Mouse (Mus musculus): ENCODE results near the gene Rpl29. TPM values are rescaled to one million over a fixed set of nuclear protein-coding genes. Genes with fewer than 3 reads are reported as not detected.

The Rpl29 gene
- polyA plus RNA-seq, 1 experiment, result 3.8 TPM

GRCm38 (mm10) chr9:106451899-106452298, 22.6 kb downstream of the Rpl29 start:
- Histone ChIP-seq H3K9me3 (ENCODE audit: control insufficient read depth, low read length) (no peaks in the 10 kb centered on the region), H3K4me3 (replicated peaks) (no peak overlapping the region), H3K36me3 (ENCODE audit: control insufficient read depth) (no peaks in the 10 kb centered on the region), H3K27me3 (ENCODE audit: control insufficient read depth) (peaks cover 51% of the 10 kb centered on the region), H3K4me1 (ENCODE audit: control insufficient read depth) (peaks cover 44% of the 10 kb centered on the region)
- TF ChIP-seq GATA1 (IDR thresholded peaks at IDR 0.05; ENCODE audit: low read length), result no peak
- TF ChIP-seq TAL1 (IDR thresholded peaks at IDR 0.05; ENCODE audit: low read length), result no peak

DNA sequence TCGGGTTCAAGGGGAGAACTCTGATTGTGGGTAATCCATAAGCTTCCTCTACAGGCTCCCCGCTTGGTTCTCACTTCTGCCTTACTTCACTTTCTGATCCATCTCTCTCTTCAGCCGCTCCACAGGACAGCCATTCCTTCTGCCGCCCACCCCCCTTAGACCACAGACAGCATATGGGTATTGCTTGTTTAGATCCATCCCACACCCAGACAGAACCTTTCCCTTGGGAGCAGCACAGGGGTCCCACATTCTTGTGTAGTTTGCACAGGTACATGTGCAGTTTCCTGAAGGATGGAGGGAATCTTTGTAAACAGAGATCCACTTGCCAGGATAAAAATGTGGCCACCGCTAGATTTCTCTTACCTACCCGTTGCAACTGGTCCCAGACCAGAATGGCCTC, 23.1 kb downstream of the Rpl29 start:
- no peak overlapping the region for H3K4me3 ChIP-seq (replicated peaks)
- H3K4me1 ChIP-seq (ENCODE audit: control insufficient read depth), result peaks cover 40% of the 10 kb centered on the region
- H3K36me3 ChIP-seq (ENCODE audit: control insufficient read depth), result no peaks in the 10 kb centered on the region
- H3K9me3 ChIP-seq (ENCODE audit: control insufficient read depth, low read length), result no peaks in the 10 kb centered on the region
- peaks cover 51% of the 10 kb centered on the region for H3K27me3 ChIP-seq (ENCODE audit: control insufficient read depth)
- no peak for TF ChIP-seq TAL1 (IDR thresholded peaks at IDR 0.05; ENCODE audit: low read length)
- TF ChIP-seq GATA1 (IDR thresholded peaks at IDR 0.05; ENCODE audit: low read length), result no peak

DNA sequence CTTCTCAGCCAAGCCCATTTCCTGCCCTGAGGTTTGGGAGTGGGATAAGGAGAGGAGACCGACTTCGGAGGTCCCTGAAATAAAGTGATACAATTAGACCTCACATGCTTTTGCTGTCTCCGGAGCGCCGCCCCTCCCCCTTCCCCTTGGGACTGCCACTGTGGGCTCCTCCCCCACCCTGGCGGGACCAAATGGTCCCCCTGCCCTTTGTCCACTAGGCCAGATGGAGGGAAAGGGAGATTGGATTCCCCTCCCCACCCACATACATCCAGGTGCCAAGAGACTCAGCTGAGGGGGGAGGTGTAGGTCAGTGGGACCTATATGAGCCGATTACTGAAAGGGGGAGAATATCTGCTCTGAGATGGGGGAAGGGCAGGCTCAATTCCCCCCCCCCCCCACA, 23.6 kb downstream of the Rpl29 start:
- peak overlapping the region; percentile 62 for H3K4me3 ChIP-seq (replicated peaks)
- H3K36me3 ChIP-seq (ENCODE audit: control insufficient read depth), result no peaks in the 10 kb centered on the region
- H3K27me3 ChIP-seq (ENCODE audit: control insufficient read depth), result peaks cover 51% of the 10 kb centered on the region
- H3K4me1 ChIP-seq (ENCODE audit: control insufficient read depth), result peaks cover 35% of the 10 kb centered on the region
- no peak for TF ChIP-seq TAL1 (IDR thresholded peaks at IDR 0.05; ENCODE audit: low read length)
- no peak for TF ChIP-seq GATA1 (IDR thresholded peaks at IDR 0.05; ENCODE audit: low read length)
- H3K9me3 ChIP-seq (ENCODE audit: control insufficient read depth, low read length), result no peaks in the 10 kb centered on the region

- H3K4me3 ChIP-seq (replicated peaks), result peak within 1 kb of the TSS; percentile 62
- H3K36me3 ChIP-seq (ENCODE audit: control insufficient read depth), result no peaks in the 10 kb centered on the region
- TF ChIP-seq GATA1 (IDR thresholded peaks at IDR 0.05; ENCODE audit: low read length) (no peak), TAL1 (IDR thresholded peaks at IDR 0.05; ENCODE audit: low read length) (no peak)
- peaks cover 29% of the 10 kb centered on the region for H3K4me1 ChIP-seq (ENCODE audit: control insufficient read depth)
- no peaks in the 10 kb centered on the region for H3K9me3 ChIP-seq (ENCODE audit: control insufficient read depth, low read length)
- peaks cover 51% of the 10 kb centered on the region for H3K27me3 ChIP-seq (ENCODE audit: control insufficient read depth)
These were observed 24.2 kb downstream of the Rpl29 start, which contains the start of gene Pcbp4 for GRCm38 (mm10) chr9:106453271-106454070. TSS of gene Pcbp4 (plus strand) at chr9:106453291.

GRCm38 (mm10) chr9:106454071-106454761, 25.0 kb downstream of the Rpl29 start:
- H3K27me3 ChIP-seq (ENCODE audit: control insufficient read depth), result peaks cover 46% of the 10 kb centered on the region
- H3K36me3 ChIP-seq (ENCODE audit: control insufficient read depth), result no peaks in the 10 kb centered on the region
- no peaks in the 10 kb centered on the region for H3K9me3 ChIP-seq (ENCODE audit: control insufficient read depth, low read length)
- H3K4me1 ChIP-seq (ENCODE audit: control insufficient read depth), result peaks cover 24% of the 10 kb centered on the region
- H3K4me3 ChIP-seq (replicated peaks), result peak overlapping the region; percentile 57
- TF ChIP-seq GATA1 (IDR thresholded peaks at IDR 0.05; ENCODE audit: low read length), result no peak
- TF ChIP-seq TAL1 (IDR thresholded peaks at IDR 0.05; ENCODE audit: low read length), result no peak

- Histone ChIP-seq H3K4me1 (ENCODE audit: control insufficient read depth) (peaks cover 24% of the 10 kb centered on the region), H3K36me3 (ENCODE audit: control insufficient read depth) (no peaks in the 10 kb centered on the region), H3K27me3 (ENCODE audit: control insufficient read depth) (peaks cover 46% of the 10 kb centered on the region), H3K9me3 (ENCODE audit: control insufficient read depth, low read length) (no peaks in the 10 kb centered on the region), H3K4me3 (replicated peaks) (no peak overlapping the region)
- TF ChIP-seq GATA1 (IDR thresholded peaks at IDR 0.05; ENCODE audit: low read length) (no peak), TAL1 (IDR thresholded peaks at IDR 0.05; ENCODE audit: low read length) (no peak)
These were observed 25.8 kb downstream of the Rpl29 start for GRCm38 (mm10) chr9:106454888-106455681.

DNA sequence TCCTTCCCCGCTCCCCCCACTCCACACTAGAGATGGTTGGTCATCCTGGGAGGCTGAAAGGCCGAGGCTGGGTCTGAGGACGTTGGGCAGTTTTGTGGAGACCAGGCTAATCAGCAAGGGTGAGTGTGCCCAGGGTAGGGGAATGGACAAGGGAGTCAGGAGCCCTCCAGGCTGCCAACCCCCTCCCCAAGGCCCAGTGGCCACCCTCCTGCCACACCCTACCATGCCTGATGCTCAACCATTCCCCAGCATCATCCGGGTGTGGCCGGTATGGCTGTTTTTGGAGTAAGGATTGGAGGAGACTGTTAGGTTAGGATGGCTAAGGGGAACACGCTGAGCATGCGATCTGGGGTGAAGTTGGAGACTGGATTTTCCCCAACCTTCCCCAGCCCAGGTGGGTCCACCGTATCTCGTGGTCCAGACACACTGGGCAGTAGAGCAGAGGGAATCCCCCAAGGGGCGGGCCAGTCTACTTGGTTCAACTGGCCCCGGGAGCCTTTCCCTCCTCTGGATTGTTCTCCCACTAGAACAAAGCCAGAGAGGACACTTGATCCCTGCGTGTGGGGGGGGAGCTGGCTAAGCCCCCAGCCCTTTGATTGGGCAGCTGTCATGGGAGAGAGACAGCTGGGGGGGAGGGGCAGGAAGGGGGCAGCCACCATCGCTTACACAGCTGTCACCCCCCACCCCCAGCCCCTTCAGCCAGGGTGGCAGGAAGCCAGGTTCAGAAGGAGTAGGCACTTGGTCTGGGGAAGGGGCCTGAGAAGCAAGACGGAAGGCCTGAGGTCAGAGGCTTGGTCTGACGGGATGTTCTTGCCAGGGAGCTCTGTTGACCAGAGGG, 27.3 kb downstream of the Rpl29 start:
- H3K4me1 ChIP-seq (ENCODE audit: control insufficient read depth), result peaks cover 24% of the 10 kb centered on the region
- H3K9me3 ChIP-seq (ENCODE audit: control insufficient read depth, low read length), result no peaks in the 10 kb centered on the region
- H3K36me3 ChIP-seq (ENCODE audit: control insufficient read depth), result no peaks in the 10 kb centered on the region
- H3K27me3 ChIP-seq (ENCODE audit: control insufficient read depth), result peaks cover 37% of the 10 kb centered on the region
- TF ChIP-seq GATA1 (IDR thresholded peaks at IDR 0.05; ENCODE audit: low read length) (no peak), TAL1 (IDR thresholded peaks at IDR 0.05; ENCODE audit: low read length) (no peak)
- H3K4me3 ChIP-seq (replicated peaks), result no peak overlapping the region

DNA sequence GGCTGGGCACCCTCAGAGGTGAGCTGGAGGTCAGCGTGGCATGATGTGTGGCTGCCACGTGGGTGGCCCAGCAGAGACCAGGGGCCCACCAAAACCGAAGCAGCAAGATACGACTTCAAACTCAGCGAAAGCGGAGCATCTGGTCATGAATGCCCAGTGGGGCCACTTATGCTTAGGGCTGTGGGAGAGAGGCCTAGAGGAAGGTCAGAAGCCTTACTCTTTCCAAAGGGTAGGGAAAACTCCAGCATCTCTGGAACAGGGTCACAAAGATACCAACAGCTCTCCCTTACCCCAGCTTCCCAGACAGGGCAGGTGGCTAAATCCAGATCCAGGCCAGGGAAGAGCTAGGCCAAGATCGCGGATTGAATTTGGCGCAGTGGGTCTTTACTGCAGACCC, 27.9 kb downstream of the Rpl29 start:
- Histone ChIP-seq H3K27me3 (ENCODE audit: control insufficient read depth) (peaks cover 31% of the 10 kb centered on the region), H3K4me1 (ENCODE audit: control insufficient read depth) (peaks cover 24% of the 10 kb centered on the region), H3K4me3 (replicated peaks) (no peak overlapping the region), H3K9me3 (ENCODE audit: control insufficient read depth, low read length) (no peaks in the 10 kb centered on the region), H3K36me3 (ENCODE audit: control insufficient read depth) (no peaks in the 10 kb centered on the region; the same call in 1 of the 2 replicates)
- TF ChIP-seq GATA1 (IDR thresholded peaks at IDR 0.05; ENCODE audit: low read length) (no peak), TAL1 (IDR thresholded peaks at IDR 0.05; ENCODE audit: low read length) (no peak)
